8 mouse cellular contexts compared by ENCODE assay signal in the genomic region with DNA sequence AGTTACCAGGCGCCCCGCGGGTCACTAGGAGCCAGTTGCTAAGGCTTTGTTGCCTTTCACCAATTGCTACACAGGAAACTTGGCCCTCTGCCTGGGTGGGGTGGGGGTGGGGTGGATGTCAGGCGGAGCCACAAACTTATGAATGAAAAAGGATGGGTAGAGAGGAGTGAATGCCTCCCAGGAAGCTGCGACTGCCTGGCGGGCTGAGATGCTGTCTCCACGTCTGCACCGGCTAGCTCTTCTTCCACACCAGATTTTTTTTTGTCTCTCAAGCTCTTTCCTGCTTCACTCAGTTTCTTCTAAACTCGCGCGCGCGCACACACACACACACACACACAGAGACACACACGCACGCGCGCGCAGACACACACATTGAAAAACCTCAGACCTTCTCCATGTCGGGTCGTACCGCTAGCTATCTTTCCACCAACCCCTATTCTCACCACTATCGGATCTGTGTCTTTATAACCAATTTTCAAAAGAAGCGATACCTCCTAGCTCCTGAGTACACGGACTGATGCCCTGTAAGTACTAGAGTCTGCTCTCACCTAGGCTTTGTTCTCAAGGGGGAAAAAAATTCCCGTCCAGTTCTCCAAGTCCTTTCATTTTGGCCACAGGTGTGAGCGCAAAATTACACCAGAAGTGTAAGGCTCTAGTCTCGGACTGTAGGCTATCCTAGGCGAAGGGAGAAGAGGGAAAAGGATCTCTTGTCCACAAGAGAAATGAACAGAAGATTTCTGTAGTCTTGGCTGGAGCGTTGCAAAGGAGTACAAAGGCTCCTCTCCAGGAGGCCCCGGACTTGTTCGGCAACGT. TPM values are rescaled to one million over a fixed set of nuclear protein-coding genes. Genes with fewer than 3 reads are reported as not detected.
A peak's percentile ranks its signal among the peaks of the same experiment; 100 is the strongest.
DNase-seq lines count a peak whose midpoint lies in the region; ATAC-seq and TF ChIP-seq lines count a peak whose summit lies in the region.

No protein-coding gene starts in this region.

- WGBS in hindbrain, embryonic 14.5 days = under 1% methylated on average over 32 of the region's 32 CpGs

- H3K4me2 ChIP-seq in hindbrain, embryonic 14.5 days (replicated peaks) = peak overlapping the region; percentile 78

- peak overlapping the region; percentile 96 for H3K4me3 ChIP-seq in E14TG2a.4 (replicated peaks; ENCODE audit: low read length)
- H3K4me3 ChIP-seq in hindbrain, embryonic 14.5 days (replicated peaks; ENCODE audit: low read length) = peak overlapping the region; percentile 70

- peaks cover 25% of the 10 kb centered on the region for H3K4me1 ChIP-seq in E14TG2a.4 (replicated peaks; ENCODE audit: low read depth, low read length)
- peaks cover 11% of the 10 kb centered on the region for H3K4me1 ChIP-seq in hindbrain, embryonic 14.5 days (replicated peaks; ENCODE audit: control insufficient read depth, insufficient read depth, low read length)

- DNase-seq in kidney, adult 11 months = peak; percentile 80
- no peak for DNase-seq in kidney, adult 9 months
- DNase-seq in c-Kit-positive CD71-positive TER-119-positive erythroid progenitor cells, embryonic 14.5 days (ENCODE audit: low spot score) = peak; percentile 56
- peak; percentile 58 for DNase-seq in hindbrain, embryonic 14.5 days (ENCODE audit: low spot score)
- DNase-seq in left cerebral cortex, postnatal 14 days (ENCODE audit: low spot score in 2 of 2) = no peak
- no peak for DNase-seq in layer of hippocampus, adult 9-10 months (ENCODE audit: low spot score)

- peak; percentile 18 for ATAC-seq in hindbrain, embryonic 14.5 days (ENCODE audit: low FRiP score)
- ATAC-seq in megakaryocyte progenitor cell, adult 5-6 weeks (replicated peaks; ENCODE audit: poor library complexity) = peak; percentile 21

- peak overlapping the region; percentile 83 for H3K27ac ChIP-seq in hindbrain, embryonic 14.5 days

- H3K9me3 ChIP-seq in E14TG2a.4 (ENCODE audit: low read length) = no peaks in the 10 kb centered on the region
- H3K9me3 ChIP-seq in hindbrain, embryonic 14.5 days (ENCODE audit: control insufficient read depth, low read length) = no peaks in the 10 kb centered on the region

- TF ChIP-seq CTCF in E14TG2a.4 (conservative IDR thresholded peaks at IDR 0.05; ENCODE audit: low read length) = no peak

- H3K9ac ChIP-seq in hindbrain, embryonic 14.5 days = peak overlapping the region; percentile 70

- H3K27me3 ChIP-seq in E14TG2a.4 (ENCODE audit: insufficient read depth, low read length) = peaks cover 20% of the 10 kb centered on the region
- no peaks in the 10 kb centered on the region for H3K27me3 ChIP-seq in hindbrain, embryonic 14.5 days (ENCODE audit: control insufficient read depth, insufficient read depth, low read length)

- intact Hi-C loops in left cerebral cortex, postnatal 14 days (cut with DNase I) = loop anchor here (5.0 kb wide), 2 partner anchors 68 to 82 kb away; no protein-coding TSS in a partner anchor

- no peaks in the 10 kb centered on the region for H3K36me3 ChIP-seq in E14TG2a.4 (ENCODE audit: insufficient read depth, low read length)
- H3K36me3 ChIP-seq in hindbrain, embryonic 14.5 days (replicated peaks; ENCODE audit: control insufficient read depth, insufficient read depth) = no peaks in the 10 kb centered on the region

RNA-seq across cellular contexts. Expression of a gene that starts 0.5 kb away (rescaled TPM):
- polyA plus RNA-seq in hindbrain, embryonic 14.5 days (2014; fragmentation: Nextera tagmentation; extraction: Ambion mirVana) = 4.1 TPM in 2 replicates
- total RNA-seq in megakaryocyte progenitor cell, adult 5-6 weeks (2015) = 26.7 and 28.5 TPM in 2 replicates
- total RNA-seq in megakaryocyte progenitor cell, adult 5-6 weeks (2017) = 25.9 and 30.7 TPM in 2 replicates
- total RNA-seq in left cerebral cortex, postnatal 14 days (2021) = 1 to 10 TPM; 3.4 to 4.4 TPM

Comparison
In these comparisons a context has a peak if more than half of its experiments do, and no peak if none do; other contexts are left out.
1. DNase-seq: peak in kidney, adult 11 months (single experiment), c-Kit-positive CD71-positive TER-119-positive erythroid progenitor cells, embryonic 14.5 days (single experiment) and hindbrain, embryonic 14.5 days (single experiment); none in kidney, adult 9 months (single experiment), left cerebral cortex, postnatal 14 days (0 of 2) and layer of hippocampus, adult 9-10 months (single experiment).
2. RNA of a gene that starts 0.5 kb away (total RNA-seq): 25.9 to 30.7 TPM in megakaryocyte progenitor cell, adult 5-6 weeks; 3.4 to 4.4 TPM in left cerebral cortex, postnatal 14 days; every median in the first group is over 4 times any median in the second.